Mouse (Mus musculus): ENCODE measurements around the gene Olfr741.

The Olfr741 gene

GRCm38 (mm10) chr14:50472438-50472837 is at the start of gene Olfr741:
Gene Olfr741, plus strand, starts transcription at chr14:50472738.
- DNase-seq: no peak

- DNase-seq: no peak
These were observed 27.3 kb upstream of the Olfr741 start, which contains the start of gene Olfr740 for GRCm38 (mm10) chr14:50445245-50445644. Gene Olfr740, plus strand, starts transcription at chr14:50445545.

GRCm38 (mm10) chr14:50478406-50478805 is 5.9 kb downstream of the Olfr741 start:
- DNase-seq: no peak

GRCm38 (mm10) chr14:50503300-50503699 is 30.8 kb downstream of the Olfr741 start, which contains the start of gene Olfr742:
Gene Olfr742, plus strand, starts transcription at chr14:50503600.
- DNase-seq: no peak

- no peak for DNase-seq
These were observed 49.0 kb downstream of the Olfr741 start, which contains the start of gene Olfr743 for GRCm38 (mm10) chr14:50521539-50521938. Gene Olfr743, plus strand, starts transcription at chr14:50521839.

All from lung, adult 18-20 months (tissue).